Mouse (Mus musculus): ENCODE results near the gene AC170998.1.
"Not testable (repeated sequence)": the region's sequence is repeated elsewhere in the genome, so short reads cannot be mapped to it uniquely, and the experiment has no call there.

Gene AC170998.1

GRCm38 (mm10) chr17:28760736-28761312, 34.9 kb downstream of the AC170998.1 start:
- DNase-seq = no peak

- peak; percentile 83 to 89 for DNase-seq
Measured at GRCm38 (mm10) chr17:28761871-28762270, 36.0 kb downstream of the AC170998.1 start.

- no peak for DNase-seq
Measured at GRCm38 (mm10) chr17:28766203-28766602, 40.3 kb downstream of the AC170998.1 start.

DNA sequence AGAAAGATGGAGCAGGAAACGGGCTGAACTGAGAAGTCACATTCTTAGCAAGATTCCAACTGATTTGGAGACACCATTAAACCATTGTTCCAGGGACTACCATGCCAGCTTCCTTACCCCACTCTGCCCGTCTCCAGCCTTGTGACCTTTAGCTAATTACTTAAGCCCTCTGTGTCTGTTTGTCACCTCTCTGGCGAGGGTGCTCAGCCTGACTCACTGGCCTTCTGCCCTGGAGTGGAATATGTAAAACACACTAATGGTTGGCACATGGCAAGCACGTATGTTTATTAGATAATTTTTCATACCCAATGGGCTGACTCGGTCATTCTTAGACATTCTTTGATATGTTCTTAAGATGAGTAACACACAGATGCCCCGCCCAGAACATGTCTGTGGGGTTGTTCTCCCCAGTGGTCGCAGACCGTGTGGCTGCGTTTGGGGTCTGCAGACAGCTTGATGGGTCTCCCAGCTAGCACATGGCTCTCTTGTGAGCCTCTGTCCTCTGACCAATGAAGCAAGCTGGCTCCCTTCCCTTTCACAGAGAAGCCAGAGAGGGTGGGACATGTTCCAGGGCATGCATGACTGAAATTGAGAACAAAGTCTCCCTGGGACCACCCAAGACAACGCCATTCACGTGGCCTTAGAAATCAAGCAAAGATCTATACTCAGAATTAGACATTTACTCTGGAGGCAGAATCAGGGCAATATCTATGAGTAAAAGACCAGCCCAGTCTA, 41.1 kb downstream of the AC170998.1 start:
- DNase-seq = no peak

DNA sequence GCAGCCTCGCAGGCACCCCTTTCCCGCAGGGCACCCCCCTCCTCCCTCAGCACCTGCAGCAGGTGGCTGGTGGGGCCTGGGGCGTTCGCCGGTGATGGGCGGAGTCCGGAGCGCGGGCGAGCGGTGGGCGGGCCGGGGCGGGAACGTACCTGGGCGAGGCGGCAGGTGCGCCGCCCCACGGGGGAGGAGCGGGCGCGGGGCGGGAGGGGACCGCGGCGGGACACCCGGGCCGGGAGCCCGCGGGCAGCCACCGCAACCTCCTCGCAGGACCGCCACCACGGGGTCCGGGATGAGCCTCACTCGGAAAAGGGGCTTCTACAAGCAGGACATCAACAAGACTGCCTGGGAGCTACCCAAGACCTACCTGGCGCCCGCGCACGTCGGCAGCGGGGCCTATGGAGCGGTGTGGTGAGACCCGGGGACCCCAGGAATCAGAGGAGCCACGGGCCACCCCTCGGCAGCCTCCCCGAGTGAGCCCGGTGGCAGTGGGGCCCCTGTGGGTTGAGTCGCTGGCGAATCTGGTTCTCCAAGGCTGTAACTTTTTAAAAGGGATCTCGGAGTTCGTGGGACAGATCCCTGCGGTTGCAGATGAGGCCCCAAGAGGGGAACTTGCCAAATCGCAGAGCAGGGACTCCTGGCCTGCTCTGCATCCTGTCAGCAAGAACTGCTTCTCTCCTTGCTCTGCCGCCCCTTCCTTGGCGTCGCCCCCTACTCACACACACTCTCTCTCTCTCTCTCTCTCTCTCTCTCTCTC, 43.4 kb downstream of the AC170998.1 start, which contains the start of gene Mapk13:
TSS of gene Mapk13 (plus strand) at position 177 of the 754 bp plus-strand sequence.
- no peak for DNase-seq

- peak; percentile 31 to 32 for DNase-seq
Measured at GRCm38 (mm10) chr17:28769875-28770421, 44.1 kb downstream of the AC170998.1 start.

GRCm38 (mm10) chr17:28771289-28771688, 45.4 kb downstream of the AC170998.1 start:
- no peak for DNase-seq

- not testable (repeated sequence) for DNase-seq
Measured at GRCm38 (mm10) chr17:28774303-28774702, 48.4 kb downstream of the AC170998.1 start.

DNA sequence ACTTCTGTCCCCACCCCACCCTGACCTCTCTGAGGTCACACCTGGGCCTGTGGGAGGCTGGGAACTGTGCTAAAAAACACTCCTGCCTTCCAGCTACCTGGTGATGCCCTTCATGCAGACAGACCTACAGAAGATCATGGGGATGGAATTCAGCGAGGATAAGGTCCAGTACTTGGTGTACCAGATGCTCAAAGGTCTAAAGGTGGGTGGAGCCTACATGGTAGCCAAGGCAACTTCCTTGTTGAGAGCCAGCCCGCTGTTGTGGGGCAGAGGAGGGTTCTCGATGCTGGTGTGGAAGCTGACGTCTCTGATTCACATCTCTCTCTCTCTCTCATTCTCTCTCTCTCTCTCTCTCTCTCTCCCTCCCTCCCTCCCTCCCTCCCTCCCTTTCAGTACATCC, 49.3 kb downstream of the AC170998.1 start:
- no peak for DNase-seq
